Mouse (Mus musculus) right cerebral cortex, postnatal 10 days (tissue): ENCODE measurements around the gene Vgll4.

ENCODE experiments used
- DNase-seq, 2 experiments: peaks; one replicate each; pipeline ENCODE4 v3.0.0; 2021; ENCODE audit warnings: low spot score in 2 of 2

Vgll4 gene

DNA sequence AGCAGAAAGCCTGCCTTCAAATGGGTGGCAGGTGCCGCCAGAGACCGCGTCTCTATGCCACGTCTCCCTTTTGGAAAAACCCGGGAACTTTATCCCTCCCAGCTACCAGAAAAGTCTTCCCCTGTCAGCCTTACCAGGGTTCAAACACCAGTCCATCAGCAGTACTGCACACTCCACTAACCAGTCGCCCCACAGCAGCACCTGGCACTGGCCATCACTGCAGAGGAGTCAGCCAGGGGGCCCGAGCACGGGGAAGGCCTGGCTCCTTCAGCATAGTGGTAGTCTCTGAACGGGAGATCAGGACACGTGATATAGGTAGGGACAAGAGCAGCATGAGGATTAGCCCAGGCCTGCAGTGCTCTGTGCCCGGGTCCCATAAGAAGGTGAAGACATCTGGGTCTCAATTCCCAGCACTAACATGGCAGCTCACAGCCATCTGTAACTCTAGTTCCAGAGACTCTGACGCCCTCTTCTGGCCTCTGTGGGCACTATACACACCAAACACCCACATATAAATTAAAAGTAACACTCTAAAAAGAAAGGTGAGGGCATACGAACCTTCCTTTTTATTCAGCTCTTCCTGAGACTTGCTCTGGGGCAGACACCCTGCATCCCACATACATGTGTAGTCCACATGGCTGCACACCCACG lies 98.7 kb downstream of the Vgll4 start:
- no peak for DNase-seq

DNA sequence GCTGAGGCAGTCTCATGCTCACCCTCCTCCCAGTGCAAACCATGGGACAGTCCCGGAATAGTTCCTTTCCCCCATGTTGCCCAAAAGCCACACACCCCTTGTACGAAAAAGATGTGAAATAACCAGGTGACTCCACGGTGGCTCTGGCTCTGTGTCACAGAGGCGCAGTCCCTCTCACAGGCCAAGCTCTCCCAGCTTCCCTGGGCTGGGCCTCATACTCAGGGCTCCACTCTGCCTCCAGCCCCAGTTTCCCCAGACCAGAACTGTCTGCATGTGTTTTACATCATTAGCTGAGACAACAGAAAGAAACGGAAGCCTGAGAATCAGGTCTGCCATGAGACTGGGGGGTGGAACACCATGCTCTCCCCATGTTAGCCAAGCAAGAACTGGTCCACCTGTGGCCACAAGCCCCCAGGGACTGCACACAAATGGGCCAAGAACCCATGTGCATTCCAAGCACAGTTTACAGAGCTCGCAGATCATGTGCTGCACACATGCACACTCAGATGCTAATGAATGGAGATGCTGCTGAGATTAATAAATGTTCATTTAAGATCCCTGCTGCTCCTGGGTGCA lies 100.2 kb downstream of the Vgll4 start:
- no peak for DNase-seq

DNA sequence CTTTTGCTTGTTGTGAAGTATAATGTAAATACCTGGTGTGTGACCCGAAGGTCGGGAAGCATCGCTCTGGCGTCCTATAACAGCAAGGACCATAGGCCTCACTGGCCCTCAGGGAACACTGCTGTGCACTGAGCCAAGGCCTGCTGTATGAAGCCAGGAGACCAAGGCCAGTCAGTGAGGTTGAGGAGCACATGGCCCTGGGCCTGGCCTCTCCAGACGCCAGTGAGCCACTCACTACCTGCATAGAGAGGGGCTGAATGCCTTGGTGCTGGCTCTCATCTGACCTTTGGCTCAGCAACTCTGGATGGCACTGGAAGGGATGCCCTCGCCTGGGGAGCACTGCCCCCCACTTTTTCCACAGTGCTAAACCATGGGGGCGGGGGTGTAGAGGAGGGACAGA lies 101.1 kb downstream of the Vgll4 start:
- DNase-seq, result no peak

DNA sequence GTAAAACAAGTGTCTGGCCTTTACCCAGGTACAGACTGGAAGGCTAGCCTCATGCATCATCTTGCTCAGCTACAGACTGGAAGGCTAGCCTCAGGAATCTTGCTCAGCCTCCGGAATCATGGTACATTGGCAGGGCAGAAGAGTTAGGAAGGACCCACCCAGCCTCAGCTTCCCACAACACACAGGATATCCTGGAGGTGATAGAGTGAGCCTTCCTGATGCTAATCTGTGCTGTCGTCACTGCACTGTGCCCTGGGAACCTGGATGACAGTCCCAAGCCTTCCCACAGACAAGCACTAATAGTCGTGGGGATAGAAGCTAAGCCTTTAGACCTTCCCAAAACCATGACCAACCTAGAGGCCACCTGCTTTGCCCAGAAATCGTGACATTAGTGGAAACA lies 103.2 kb downstream of the Vgll4 start:
- no peak for DNase-seq

DNA sequence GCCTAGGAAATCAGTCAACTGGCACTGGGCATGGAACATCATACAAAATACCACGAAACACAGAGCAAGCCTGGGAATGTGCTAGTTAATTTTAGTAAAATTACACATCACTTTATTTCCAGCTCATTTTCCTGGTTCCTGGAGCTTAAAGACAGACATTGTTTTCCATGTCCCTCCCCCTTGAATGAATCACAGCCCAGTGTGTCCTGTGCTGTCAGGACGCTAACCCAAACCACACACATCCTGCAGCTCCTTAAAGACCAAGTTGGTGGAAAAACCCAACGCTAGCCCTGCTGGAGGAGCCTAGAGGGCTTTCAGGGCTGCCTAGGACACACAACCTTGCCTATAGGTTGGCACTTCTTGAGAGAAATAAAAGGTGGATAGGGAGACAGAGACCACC lies 103.7 kb downstream of the Vgll4 start:
- DNase-seq, result no peak

DNA sequence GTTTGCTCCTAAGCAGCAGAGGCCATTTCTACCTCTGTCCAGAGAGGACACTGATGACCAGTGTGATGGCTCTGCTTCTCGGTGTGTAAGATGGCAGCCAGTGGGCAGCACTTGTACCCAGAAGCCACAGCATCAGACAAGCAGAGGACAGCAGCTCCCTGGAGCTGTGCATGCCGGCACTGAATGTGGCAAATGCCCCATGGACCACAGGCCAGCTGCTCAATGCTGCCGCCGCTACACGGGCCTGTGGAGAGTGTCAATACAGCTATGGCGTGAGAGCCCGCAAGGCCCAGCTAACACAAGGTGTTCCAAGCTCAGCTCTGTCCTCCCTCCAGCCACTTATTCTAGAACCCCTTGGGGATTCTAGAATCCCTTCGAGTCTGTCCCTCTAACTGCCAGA lies 105.4 kb downstream of the Vgll4 start:
- no peak for DNase-seq

DNA sequence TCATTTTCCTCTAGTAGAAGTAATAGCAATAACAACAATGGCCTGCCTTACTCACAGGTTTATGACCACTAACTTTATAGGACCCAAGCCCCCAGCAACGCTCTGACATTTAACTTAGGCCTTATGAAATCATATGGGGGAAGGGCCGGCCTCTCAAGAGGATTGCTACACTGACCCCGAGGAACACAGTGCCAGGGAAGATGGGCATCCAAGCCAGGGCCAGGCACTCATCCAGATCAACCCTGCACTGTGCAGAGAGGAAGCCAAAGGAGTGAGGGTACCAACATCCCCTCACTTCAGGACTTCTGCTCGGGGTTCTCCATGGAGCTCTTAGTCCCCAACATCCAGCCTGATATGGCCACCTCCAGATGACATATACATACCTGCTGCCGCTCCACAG lies 106.3 kb downstream of the Vgll4 start:
- no peak for DNase-seq

DNA sequence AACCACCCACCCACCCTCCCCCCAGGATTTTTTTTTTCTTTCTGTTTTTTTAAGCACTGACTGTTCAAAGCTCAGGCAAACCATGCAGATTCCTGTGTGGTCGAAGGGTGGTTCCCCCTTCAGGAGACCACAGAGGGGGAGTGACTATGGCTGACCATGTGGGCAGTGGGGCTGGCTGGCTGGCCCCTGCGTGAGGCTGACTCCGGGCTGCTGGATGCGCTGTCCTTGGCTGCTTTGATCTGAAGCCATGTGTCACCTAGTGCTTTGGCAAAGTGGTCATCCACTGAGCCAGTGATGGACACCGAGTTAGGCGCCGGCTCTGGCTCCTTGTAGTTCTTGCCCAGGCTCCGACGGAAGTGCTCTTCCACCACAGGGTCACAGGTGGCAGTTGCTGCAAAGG lies 107.7 kb downstream of the Vgll4 start:
- peak in 1 of 2 experiments; percentile 31 for DNase-seq

DNA sequence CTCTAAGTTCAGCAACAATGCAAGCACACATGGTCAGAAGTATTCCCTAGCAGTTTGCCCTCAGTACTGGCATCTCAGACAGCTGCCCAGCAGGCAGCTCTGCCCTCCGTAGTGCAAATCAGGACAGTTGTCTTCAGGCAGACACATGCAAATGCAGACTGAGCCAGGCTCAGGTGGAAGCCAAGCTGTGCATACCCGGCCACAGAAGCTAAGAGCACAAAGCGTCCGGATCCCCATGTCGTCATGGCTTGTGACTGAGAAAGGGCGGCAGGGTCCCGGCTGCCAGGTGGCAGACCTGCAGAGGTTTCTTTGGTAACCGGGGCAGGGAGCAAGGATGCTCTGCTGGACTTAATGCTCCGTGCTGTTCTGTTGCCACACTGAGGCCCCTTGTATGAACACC lies 108.2 kb downstream of the Vgll4 start:
- no peak for DNase-seq

DNA sequence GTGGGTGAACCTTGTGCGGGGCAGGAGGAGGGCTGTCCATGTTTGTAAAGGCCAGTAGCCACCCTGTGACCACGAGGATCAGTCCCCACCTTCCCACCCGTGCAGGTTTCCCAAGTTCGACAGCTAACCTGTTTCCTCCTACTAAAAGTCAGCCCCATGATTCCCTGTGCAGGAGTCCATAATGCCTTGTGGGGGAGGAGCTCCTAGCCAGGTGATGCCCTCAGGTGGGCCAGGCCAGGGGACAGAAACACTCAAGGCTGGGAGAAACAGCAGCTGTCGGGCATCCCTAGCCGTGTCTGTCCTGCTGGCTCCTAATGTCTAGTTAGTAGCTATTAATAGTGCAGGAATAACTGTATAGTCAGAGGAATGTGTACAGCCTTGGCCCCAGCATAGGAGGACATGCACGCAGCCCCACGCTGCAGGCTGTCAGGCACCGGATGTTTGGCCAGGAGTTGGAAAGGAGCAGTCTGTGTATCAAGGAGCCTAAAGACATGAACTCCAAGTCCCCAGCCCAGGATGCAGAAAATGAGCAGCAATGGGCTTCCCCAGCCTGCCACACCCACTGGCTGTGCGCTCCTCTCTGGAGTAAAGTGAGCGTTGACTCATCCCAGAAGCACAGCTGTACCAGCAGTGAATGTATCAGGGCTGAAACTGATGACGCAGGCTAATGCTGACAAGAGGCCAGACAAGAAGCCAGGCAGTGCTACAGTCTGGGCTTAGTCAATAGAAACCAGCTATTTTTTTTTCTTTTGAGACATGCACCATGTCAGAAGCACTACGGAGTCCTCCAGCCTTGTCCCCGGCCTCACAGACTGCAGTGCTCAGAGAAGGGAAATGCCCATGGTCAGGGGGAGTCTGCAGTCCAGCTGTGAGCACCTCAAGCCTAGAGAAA lies 108.9 kb downstream of the Vgll4 start:
- peak in 1 of 2 experiments; percentile 37 for DNase-seq

DNA sequence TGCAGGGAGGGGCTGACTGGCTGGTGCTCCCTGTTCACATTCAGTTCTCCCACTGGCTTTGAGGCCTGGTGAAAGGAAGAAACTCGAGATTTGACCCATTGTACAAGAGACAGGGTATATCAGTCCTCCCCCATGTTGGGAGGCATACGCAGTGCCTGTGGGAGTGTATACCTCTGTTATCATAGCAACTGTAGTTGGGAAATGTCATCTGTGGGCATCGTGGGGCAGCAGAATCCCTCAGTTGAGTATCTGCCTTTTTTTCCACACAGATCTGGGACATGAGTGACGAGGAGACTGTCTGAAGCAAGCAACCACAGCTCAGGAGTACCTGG lies 111.1 kb downstream of the Vgll4 start:
- DNase-seq, result no peak

DNA sequence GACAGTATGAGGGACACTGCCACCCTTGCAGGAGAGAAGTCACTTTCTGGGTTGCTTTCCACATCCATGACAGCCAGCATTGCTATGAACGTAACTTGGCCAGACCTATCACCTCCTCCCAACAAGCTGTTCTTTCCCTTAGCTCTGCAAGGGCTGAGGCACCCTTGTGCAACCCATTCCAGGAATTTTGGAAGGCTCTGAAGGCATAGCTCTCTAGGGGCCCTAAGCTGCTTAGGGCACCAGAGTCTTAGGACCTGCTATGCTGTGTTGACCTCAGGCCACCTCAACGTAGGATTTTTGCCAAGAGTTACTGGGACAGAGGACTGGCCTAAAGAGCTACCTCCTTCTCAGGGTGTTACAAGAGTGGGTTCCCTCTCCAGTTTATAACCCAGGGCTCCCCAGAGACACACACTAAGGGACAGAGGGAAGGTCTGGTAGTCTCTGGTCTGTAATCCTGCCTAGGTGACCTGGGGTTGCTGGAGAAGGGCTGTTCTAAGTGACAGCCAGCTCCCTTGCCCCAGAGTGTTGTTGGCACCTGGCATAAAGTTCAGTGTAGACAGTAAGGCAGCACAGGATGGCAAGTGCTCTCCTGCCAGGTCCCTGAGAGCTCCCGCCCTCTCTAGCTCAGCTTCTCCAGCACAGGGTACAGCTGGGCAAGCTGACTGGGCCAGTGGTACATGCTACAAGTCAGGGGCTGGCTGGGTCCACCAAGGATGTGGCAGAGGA lies 111.6 kb downstream of the Vgll4 start:
- no peak for DNase-seq

DNA sequence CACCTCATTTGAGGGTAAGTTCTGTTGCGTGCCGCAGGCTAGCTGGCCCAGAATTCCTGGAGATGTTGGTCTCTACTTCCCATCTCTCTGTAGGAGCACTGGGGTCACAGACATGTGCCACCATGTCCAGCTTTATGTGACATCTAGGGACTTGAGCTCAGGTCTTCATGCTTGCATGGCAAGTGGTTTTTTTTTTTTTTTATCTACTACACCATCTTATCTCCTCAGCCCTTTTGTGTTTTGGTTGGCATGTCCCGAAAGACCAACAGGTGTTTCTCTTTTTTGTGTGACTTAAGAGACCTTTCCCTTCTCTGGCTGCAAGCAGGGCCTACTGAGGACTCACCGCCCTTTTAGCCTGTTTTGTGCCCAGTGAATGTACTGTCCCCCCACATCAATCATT lies 113.3 kb downstream of the Vgll4 start:
- no peak for DNase-seq

DNA sequence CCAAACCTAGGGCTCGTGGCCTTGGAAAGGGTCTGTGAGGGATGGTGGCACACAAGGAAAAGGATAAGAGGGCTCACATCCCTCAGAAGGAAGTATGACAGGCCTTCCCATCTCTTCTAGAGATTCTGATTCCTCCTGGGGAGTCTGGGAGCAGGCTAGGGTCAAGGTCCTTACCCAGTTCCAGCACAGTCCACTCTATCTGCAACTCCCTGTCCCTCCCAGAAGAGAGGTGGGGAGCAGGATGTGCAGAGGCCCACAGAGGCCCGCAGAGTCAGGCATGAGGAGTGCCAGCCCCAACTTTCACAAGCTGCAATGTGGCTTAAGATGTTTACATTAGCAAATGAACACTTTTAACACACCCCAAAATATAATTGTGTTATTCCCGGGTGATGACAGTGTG lies 114.2 kb downstream of the Vgll4 start:
- no peak for DNase-seq

DNA sequence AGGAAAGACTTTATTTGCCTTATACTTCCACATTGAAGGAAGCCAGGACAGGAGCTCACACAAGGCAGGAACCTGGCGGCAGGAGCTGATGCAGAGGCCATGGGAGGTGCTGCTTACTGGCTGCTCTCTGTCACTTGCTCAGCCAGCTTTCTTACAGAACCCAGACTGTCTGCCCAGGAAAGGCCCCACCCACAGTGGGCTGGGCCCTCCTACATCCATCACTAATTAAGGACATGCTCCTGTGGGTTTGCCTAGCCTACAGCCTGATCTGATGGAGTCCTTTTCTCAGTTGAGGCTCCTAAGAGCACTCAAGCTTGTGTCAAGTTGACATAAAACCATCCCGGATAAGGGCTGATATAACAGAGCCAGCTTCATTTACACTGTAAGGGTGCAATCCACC lies 115.4 kb downstream of the Vgll4 start:
- no peak for DNase-seq

DNA sequence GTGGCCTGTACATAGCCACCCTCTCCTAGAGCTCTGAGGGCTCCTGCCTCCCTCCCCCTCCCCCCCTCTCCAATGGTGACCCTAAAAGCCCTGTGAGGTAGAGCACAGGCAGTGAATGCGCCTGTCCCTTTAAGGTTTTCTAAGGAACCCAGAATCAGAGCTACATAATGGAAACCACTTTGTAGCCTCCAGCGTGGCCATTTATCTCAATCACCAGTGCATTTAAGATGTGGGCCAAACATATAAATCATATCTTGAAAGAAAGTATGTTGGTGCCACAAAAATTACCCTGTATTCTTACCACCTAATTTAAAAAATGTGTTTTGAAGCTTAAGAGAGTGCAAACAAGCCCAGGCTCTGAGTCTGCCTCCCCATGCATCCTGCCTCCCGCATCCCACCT lies 117.1 kb downstream of the Vgll4 start:
- no peak for DNase-seq

DNA sequence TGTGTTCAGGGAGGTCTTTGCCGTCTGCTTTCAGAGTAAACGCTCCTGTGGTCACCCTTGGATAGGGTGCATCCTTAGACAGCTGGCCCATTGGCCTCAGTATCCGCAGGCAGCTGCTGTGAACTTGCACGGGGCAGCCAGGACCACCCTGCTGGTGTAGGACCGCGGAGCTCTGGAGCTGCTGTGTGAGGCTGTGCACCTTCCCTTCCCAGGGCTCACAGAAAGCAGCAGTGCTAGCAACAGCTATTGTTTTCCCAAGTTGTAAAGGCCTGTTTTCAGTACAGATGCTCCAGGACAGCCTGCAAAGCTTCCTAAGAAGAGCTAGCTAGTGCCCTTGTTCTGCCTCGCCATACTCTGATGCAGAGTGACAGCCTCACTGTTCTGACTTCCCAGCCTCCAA lies 118.1 kb downstream of the Vgll4 start:
- no peak for DNase-seq

DNA sequence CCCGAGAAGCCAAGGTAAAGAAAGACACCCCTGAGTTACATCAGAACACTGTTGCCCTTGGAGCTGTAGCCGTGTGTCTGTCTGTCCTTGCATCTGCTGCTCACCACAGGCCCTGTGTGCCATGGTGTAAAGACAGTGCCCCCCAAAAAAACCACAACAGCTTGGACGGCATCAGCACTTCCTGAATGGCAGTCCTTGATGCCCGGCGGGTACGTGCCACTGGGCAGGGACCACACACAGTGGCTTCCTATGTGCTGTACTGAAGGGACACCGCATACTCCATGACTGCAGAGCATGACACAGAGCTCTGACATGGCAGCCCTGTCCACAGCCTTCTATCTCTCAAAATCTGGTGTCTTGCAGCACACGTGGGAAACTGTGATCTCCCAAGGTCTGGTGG lies 120.0 kb downstream of the Vgll4 start:
- no peak for DNase-seq

DNA sequence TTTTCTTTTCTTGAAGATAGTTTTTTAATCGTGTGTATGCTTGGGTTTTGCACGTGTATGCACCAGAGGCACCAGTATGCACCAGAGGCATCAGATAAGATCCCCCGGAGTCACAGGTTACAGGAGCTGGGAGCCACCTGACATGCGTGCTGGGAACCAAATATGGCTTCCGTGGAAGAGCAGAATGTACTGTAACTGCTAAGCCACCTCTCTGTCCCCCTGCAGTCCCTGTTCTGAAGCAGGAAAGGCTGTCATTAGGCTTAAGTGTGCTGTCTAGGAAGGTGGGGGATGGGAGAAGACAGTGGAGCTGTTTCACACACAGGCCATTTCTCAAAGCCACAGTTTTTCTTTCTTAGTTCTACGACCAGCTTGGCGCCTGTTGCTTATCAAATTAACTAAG lies 121.0 kb downstream of the Vgll4 start:
- no peak for DNase-seq

DNA sequence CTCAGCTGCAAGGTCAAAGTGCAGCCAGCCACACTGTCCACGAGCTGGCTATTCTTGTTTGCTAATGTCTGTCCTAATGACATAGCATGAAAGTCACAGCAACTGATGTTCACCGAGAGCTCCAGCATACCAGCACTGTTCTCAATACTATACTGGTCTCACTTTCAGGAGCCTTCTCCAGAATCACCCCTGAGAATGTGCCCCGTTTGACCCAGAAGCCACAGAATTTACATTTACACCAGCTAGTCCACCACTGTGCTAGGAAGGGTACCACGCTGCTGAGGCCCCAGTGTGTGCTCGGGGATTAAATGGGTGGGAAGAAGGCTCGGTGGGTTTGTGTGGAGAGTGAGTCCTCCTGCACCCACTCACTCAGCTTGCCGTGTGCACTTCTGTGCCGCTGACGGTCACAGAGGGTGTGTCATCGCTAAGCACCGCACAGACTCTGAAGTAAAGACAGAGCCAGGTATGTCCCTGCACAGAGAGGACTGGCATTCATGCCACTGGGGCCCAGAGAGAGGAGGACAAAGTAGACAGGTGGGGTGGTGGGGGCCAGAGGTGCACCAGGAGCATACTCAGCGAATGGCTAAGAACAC lies 122.1 kb downstream of the Vgll4 start:
- DNase-seq, result no peak

DNA sequence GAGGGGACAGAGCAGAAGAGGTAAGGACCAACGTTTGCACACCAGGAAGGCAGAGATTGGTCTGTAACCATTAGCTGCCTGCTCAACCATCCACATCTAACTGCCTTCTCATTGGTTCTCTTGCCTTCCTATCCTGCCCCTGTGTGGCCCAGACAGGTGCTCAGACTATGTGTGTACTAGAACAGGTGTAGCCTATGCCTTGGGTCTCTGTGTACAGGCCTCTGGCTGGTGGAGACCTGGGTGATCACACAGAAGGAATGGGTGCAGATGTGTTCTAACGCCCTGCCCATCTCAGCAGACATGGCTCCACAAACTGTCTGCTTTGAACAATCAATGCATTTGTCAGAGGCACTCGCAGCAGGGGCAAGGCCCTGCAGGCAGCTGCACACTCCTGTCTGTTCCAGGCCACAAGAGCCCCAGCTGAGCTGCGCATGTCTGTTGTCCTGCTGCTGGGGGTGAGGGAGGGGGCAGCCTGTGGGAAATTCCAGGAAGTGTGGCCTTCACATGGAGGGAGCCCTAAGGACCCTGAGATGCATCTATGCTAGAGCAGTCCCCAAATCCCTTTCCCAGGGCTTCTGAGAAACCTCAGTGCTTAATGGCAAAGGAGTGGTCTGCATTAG lies 123.5 kb downstream of the Vgll4 start:
- no peak for DNase-seq

DNA sequence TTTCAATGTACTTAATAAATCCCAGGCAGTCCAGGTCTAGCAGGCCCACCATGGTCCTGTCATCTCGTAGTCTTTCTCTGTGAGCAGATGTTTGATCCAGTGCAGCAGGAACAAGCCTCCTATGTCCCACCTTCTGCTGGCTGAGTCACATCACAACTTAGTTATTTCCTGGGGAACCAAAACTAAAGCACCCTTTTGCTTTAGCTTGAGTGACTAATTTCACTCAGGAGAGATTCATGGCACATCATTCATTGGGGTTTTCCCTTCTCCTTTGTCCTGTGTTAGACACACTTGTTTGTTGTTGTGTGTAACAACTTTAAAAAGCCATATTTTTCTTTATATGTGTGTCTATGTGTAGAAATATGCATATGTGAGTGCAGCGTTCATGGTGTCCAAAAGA lies 126.9 kb downstream of the Vgll4 start:
- DNase-seq, result no peak
